Mouse (Mus musculus): ENCODE data around the gene Zfp184. TPM values are rescaled to one million over a fixed set of nuclear protein-coding genes. Genes with fewer than 3 reads are reported as not detected.
A peak's percentile ranks its signal among the peaks of the same experiment; 100 is the strongest.

The Zfp184 gene
- total and polyA plus RNA-seq, 3 experiments: 0.42 to 1.0 TPM; not detected in 1

- DNase-seq (ENCODE audit: low read depth, low spot score): no peak
- H3K36me3 ChIP-seq (ENCODE audit: control insufficient read depth in 1 of 2, insufficient read depth in 2 of 2, low read length in 2 of 2): peaks cover 0 to 12% of the 10 kb centered on the region in 2 experiments; a peak in 2 of 4 replicates
- TF ChIP-seq HCFC1 (IDR thresholded peaks at IDR 0.05; ENCODE audit: low read depth, low read length) (0 out of 2 replicates have a peak, but pooled peaks have one; percentile 28), TBP (IDR thresholded peaks at IDR 0.05; ENCODE audit: low read depth, low read length) (no peak)
- H3K27me3 ChIP-seq (ENCODE audit: control insufficient read depth in 1 of 2, insufficient read depth in 2 of 2, low read length in 2 of 2): peaks cover 2 to 6% of the 10 kb centered on the region in 2 experiments; a peak in 3 of 4 replicates
- peaks cover 0 to 21% of the 10 kb centered on the region in 2 experiments; a peak in 2 of 4 replicates for H3K4me1 ChIP-seq (ENCODE audit: control insufficient read depth in 1 of 2, insufficient read depth in 2 of 2, low read length in 2 of 2)
- no peaks in the 10 kb centered on the region for H3K79me2 ChIP-seq (ENCODE audit: control insufficient read depth, insufficient read depth, low read length, poor library complexity)
- H3K4me3 ChIP-seq (ENCODE audit: control insufficient read depth in 1 of 2, insufficient read depth in 1 of 2, low read depth in 2 of 2, low read length in 2 of 2): peak overlapping the region; percentile 40 to 43
- no peaks in the 10 kb centered on the region for H3K9me3 ChIP-seq (replicated peaks; ENCODE audit: insufficient read depth, low read length)
- peak overlapping the region; percentile 32 for H3K9ac ChIP-seq (ENCODE audit: control insufficient read depth, low read depth, low read length, poor library complexity, severe bottlenecking)
- H3K27ac ChIP-seq (ENCODE audit: control insufficient read depth, low read depth, low read length): peak overlapping the region; percentile 33; the same call in 1 of the 2 replicates
Observed at GRCm38 (mm10) chr13:22001346-22001745, 56.5 kb downstream of the Zfp184 start.

GRCm38 (mm10) chr13:22001823-22002222 lies 56.9 kb downstream of the Zfp184 start:
- H3K4me1 ChIP-seq (ENCODE audit: control insufficient read depth in 1 of 2, insufficient read depth in 2 of 2, low read length in 2 of 2): peaks cover 0 to 21% of the 10 kb centered on the region in 2 experiments; a peak in 2 of 4 replicates
- peak; percentile 80 for DNase-seq (ENCODE audit: low read depth, low spot score)
- 0 out of 2 replicates have a peak, but pooled peaks have one; percentile 23 for TF ChIP-seq HCFC1 (IDR thresholded peaks at IDR 0.05; ENCODE audit: low read depth, low read length)
- no peak for TF ChIP-seq BHLHE40 (IDR thresholded peaks at IDR 0.05; ENCODE audit: borderline replicate concordance, low read depth, low read length)
- no peak for TF ChIP-seq ZC3H11A (IDR thresholded peaks at IDR 0.05; ENCODE audit: low read depth, low read length)
- no peak for TF ChIP-seq CTCF (IDR thresholded peaks at IDR 0.05 in 2 of 3, conservative IDR thresholded peaks at IDR 0.05 in 1 of 3; ENCODE audit: control insufficient read depth in 1 of 3, insufficient read depth in 1 of 3, low read depth in 2 of 3, low read length in 3 of 3, poor library complexity in 1 of 3, severe bottlenecking in 1 of 3)
- no peak for TF ChIP-seq ZNF384 (IDR thresholded peaks at IDR 0.05; ENCODE audit: low read depth, low read length)
- TF ChIP-seq MYC (IDR thresholded peaks at IDR 0.05; ENCODE audit: low read depth, low read length): no peak
- no peak for TF ChIP-seq MAZ (IDR thresholded peaks at IDR 0.05; ENCODE audit: low read depth, low read length)
- no peak for TF ChIP-seq MAX (IDR thresholded peaks at IDR 0.05; ENCODE audit: low read length)
- no peak for TF ChIP-seq ELF1 (IDR thresholded peaks at IDR 0.05; ENCODE audit: low read depth, low read length)
- no peak for TF ChIP-seq RCOR1 (IDR thresholded peaks at IDR 0.05; ENCODE audit: low read depth, low read length)
- TF ChIP-seq USF1 (IDR thresholded peaks at IDR 0.05; ENCODE audit: low read depth, low read length): no peak
- TF ChIP-seq POLR2A (IDR thresholded peaks at IDR 0.05; ENCODE audit: control insufficient read depth in 1 of 2, insufficient read depth in 1 of 2, low read depth in 1 of 2, low read length in 2 of 2, poor library complexity in 1 of 2): 0 out of 4 replicates have a peak, but pooled peaks of 1 of the 2 experiments have one; percentile 16
- peak; percentile 43 for TF ChIP-seq SIN3A (IDR thresholded peaks at IDR 0.05; ENCODE audit: low read length)
- H3K9ac ChIP-seq (ENCODE audit: control insufficient read depth, low read depth, low read length, poor library complexity, severe bottlenecking): peak overlapping the region; percentile 32
- H3K9me3 ChIP-seq (replicated peaks; ENCODE audit: insufficient read depth, low read length): no peaks in the 10 kb centered on the region
- H3K4me3 ChIP-seq (ENCODE audit: control insufficient read depth in 1 of 2, insufficient read depth in 1 of 2, low read depth in 2 of 2, low read length in 2 of 2): peak overlapping the region; percentile 40 to 43
- H3K27ac ChIP-seq (ENCODE audit: control insufficient read depth, low read depth, low read length): peak overlapping the region; percentile 33; the same call in 1 of the 2 replicates
- no peaks in the 10 kb centered on the region for H3K79me2 ChIP-seq (ENCODE audit: control insufficient read depth, insufficient read depth, low read length, poor library complexity)
- peaks cover 0 to 12% of the 10 kb centered on the region in 2 experiments; a peak in 2 of 4 replicates for H3K36me3 ChIP-seq (ENCODE audit: control insufficient read depth in 1 of 2, insufficient read depth in 2 of 2, low read length in 2 of 2)
- H3K27me3 ChIP-seq (ENCODE audit: control insufficient read depth in 1 of 2, insufficient read depth in 2 of 2, low read length in 2 of 2): peaks cover 2 to 6% of the 10 kb centered on the region in 2 experiments; a peak in 3 of 4 replicates
